Mouse (Mus musculus) heart, embryonic 11.5 days (tissue): ENCODE measurements at regions not wholly inside any gene's neighbourhood (a gene's known extent, or its start where the extent isn't known, plus 50 kb on each side); places are given as distances from the start of the nearest gene placed in this dataset.

Source experiments
- ATAC-seq: fragments of 200-750 bp; cut with Nextera tagmentation; replicated peaks from 2 replicates; pipeline ENCODE4 v1.8.0; 2017; ENCODE audit warnings: moderate library complexity; ENCODE audit not compliant: insufficient number of reproducible peaks, low FRiP score, low TSS enrichment
- H3K27ac ChIP-seq: fragments of 300-500 bp; sonication (generic); 2 replicates; pipeline ENCODE4 v1.5.1; 2014; ENCODE audit warnings: mild to moderate bottlenecking, low read depth, low read length
- H3K27me3 ChIP-seq: fragments of 300-500 bp; sonication (generic); 2 replicates; pipeline ENCODE4 v1.6.1; 2014; ENCODE audit warnings: mild to moderate bottlenecking, low read length, mixed read lengths; ENCODE audit not compliant: control insufficient read depth, insufficient read depth
- H3K36me3 ChIP-seq: fragments of 300-500 bp; sonication (generic); 2 replicates; pipeline ENCODE4 v1.6.1; 2014; ENCODE audit warnings: mild to moderate bottlenecking, low read length, moderate library complexity, mixed read lengths; ENCODE audit not compliant: control insufficient read depth, insufficient read depth
- H3K4me1 ChIP-seq: fragments of 300-500 bp; sonication (generic); 2 replicates; pipeline ENCODE4 v1.6.1; 2014; ENCODE audit warnings: low read length; ENCODE audit not compliant: control insufficient read depth, insufficient read depth
- H3K4me2 ChIP-seq: fragments of 300-500 bp; sonication (generic); 2 replicates; pipeline ENCODE4 v1.6.1; 2014; ENCODE audit warnings: mild to moderate bottlenecking, moderate library complexity
- H3K4me3 ChIP-seq: fragments of 300-500 bp; sonication (generic); 2 replicates; pipeline ENCODE4 v1.5.1; 2014; ENCODE audit warnings: low read depth, low read length
- H3K9ac ChIP-seq: fragments of 300-500 bp; sonication (generic); 2 replicates; pipeline ENCODE4 v1.6.1; 2014; ENCODE audit warnings: mild to moderate bottlenecking, low read depth, low read length, moderate library complexity
- H3K9me3 ChIP-seq: fragments of 300-500 bp; sonication (generic); replicated peaks from 2 replicates; pipeline ENCODE4 v1.6.1; 2016; ENCODE audit warnings: low read length; ENCODE audit not compliant: control insufficient read depth
- WGBS: fragments of 180-500 bp; shearing (Covaris S2); extraction: QIAGEN DNeasy Blood & Tissue Kit; methylation state at CpG from one replicate; pipeline ENCODE4 v1.1.7; 2014; ENCODE audit not compliant: insufficient replicate concordance; 5-methylcytosine and 5-hydroxymethylcytosine counted together

DNA sequence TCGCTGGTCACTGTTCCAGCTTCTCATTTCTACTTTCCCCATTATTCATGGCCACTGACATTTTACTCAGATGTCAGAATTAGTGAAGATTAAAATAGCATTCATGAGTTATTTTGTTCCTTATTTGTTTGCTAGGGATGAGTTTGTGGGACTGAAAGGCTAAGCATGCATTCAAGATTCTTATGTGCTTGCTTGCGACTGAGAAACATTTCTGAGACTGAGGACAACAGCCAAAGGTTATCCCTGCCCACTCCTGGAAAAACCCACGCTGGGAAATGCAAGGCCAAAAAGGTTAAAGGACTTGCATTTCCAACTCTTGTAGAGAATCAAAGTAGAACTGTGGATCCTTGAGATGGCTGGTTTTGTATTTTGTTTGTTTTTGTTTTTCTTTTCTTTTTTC, 192.0 kb upstream of the Gm5148 start:
- ATAC-seq, result no peak
- Histone ChIP-seq H3K4me1 (no peaks in the 10 kb centered on the region), H3K4me2 (no peak overlapping the region)

DNA sequence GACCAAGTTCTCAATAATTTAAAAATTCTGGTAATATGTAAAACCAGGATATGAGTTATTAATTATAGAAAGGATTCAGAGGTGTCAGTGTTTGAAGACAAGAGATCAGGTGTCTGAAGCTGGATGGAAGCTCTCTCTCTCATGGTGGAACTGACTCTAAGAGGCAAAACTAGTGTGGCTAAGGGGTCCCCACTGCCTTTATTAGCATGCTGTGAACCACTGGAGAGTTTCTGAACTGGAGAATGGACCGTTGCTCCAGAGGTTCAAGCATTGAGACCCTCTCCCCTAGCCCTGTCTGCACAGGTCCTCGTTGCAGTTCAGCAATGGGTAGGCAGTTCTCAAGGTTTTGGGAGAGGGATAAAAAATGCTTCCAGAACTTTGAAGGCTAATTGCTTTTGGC, 191.4 kb upstream of the Gm5148 start:
- Histone ChIP-seq H3K9me3 (no peaks in the 10 kb centered on the region), H3K36me3 (no peaks in the 10 kb centered on the region), H3K4me3 (no peak overlapping the region), H3K9ac (no peak overlapping the region), H3K27me3 (no peaks in the 10 kb centered on the region), H3K4me1 (no peaks in the 10 kb centered on the region), H3K27ac (no peak overlapping the region), H3K4me2 (no peak overlapping the region)
- 61% methylated on average over 2 of the region's 2 CpGs for WGBS
- ATAC-seq, result no peak

More for the DNA sequence above, 192.0 kb upstream of the Gm5148 start:
- Histone ChIP-seq H3K27ac (no peak overlapping the region), H3K4me3 (no peak overlapping the region), H3K36me3 (no peaks in the 10 kb centered on the region), H3K9me3 (no peaks in the 10 kb centered on the region), H3K9ac (no peak overlapping the region), H3K27me3 (no peaks in the 10 kb centered on the region)
- WGBS, result 68% methylated on average over 3 of the region's 3 CpGs

DNA sequence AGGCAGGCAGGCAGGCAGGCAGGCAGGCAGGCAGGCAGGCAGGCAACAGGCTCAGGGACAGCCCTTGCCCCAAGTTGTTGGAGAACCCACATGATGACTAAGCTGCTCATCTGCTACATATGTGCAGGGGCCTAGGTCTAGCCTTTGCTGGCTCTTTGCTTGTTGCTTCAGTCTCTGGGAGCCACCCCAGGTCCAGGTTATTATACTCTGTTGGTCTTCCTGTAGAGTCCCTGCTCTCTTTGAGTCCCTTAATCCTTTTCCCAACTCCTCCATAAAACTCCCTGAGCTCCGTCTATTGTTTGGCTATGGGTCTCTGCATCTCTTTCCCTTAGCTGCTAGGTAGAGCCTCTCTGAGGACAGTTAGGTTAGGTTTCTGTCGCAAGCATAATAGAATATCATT, 189.8 kb upstream of the Gm5148 start:
- no peak overlapping the region for H3K4me2 ChIP-seq
- H3K36me3 ChIP-seq, result no peaks in the 10 kb centered on the region
- no peak for ATAC-seq
- WGBS, result 88% methylated on average over 2 of the region's 2 CpGs
- H3K9ac ChIP-seq, result no peak overlapping the region
- no peak overlapping the region for H3K4me3 ChIP-seq
- H3K27me3 ChIP-seq, result no peaks in the 10 kb centered on the region
- H3K27ac ChIP-seq, result no peak overlapping the region
- no peaks in the 10 kb centered on the region for H3K4me1 ChIP-seq
- H3K9me3 ChIP-seq, result no peaks in the 10 kb centered on the region

DNA sequence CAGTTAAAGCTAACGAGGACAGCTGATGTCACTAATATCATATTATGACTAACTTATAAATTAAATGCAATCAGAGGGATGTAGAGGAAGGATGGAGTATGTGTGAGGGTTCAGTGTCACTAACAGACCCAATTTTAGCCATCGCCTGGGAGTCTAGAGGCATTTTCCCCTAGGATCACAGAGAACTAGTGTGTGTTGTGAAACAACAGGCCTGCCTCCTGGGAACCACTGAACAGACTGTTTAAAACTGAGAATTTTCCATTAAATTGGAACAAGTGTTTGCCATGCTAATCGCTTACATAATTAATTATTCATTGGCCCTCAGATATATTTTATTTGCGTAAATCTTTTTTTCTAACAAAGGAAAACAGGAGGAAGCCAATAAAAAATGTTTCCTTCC, 185.5 kb upstream of the Gm5148 start:
- Histone ChIP-seq H3K27ac (no peak overlapping the region), H3K36me3 (no peaks in the 10 kb centered on the region), H3K4me2 (no peak overlapping the region), H3K27me3 (no peaks in the 10 kb centered on the region), H3K4me1 (peaks cover 19% of the 10 kb centered on the region), H3K4me3 (no peak overlapping the region), H3K9me3 (no peaks in the 10 kb centered on the region), H3K9ac (no peak overlapping the region)
- no peak for ATAC-seq
- WGBS, result 88% methylated on average over 4 of the region's 4 CpGs

DNA sequence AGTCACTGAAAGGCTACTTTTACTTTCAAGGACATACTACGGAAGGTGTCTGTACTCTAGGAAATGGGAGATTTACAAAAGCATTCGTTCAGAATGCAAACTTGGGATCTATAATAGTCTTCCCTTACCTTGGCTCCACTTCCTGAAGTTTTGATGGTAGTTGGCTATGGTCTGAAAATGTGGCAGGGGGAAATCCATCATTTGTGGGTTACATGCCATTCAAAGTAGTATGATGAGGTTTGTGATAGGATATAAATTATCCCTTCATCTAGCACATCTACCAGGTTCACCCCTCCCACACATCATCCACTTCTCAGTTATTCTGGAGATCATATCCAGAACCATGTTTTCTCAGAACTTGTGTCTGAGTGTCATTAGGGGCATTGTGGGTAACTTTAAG, 184.7 kb upstream of the Gm5148 start:
- Histone ChIP-seq H3K4me2 (no peak overlapping the region), H3K36me3 (no peaks in the 10 kb centered on the region), H3K9ac (no peak overlapping the region), H3K9me3 (no peaks in the 10 kb centered on the region), H3K27ac (no peak overlapping the region), H3K4me3 (no peak overlapping the region), H3K27me3 (no peaks in the 10 kb centered on the region), H3K4me1 (peaks cover 19% of the 10 kb centered on the region)
- ATAC-seq, result no peak
- 84% methylated on average over 2 of the region's 2 CpGs for WGBS

DNA sequence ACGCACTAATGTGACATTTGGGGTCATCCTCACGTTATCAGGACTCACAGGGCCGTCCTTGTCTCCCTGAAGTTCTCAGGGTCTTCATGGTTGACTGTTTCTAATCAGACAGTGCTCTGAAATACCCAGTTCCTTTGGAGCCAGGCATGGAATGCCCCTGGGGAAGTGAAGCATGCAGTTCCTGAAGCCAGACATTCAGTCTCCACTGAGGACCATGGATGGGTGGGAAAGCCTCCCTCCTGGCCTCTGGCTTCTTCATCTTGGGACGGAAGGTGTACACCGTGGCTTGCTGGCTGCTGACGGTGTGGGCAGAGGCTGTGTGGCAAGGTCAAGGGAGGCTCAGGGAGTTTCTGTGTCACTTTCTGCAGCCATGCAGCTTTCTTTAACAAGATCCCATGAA, 184.2 kb upstream of the Gm5148 start:
- H3K4me1 ChIP-seq, result peaks cover 19% of the 10 kb centered on the region
- no peak overlapping the region for H3K4me3 ChIP-seq
- no peaks in the 10 kb centered on the region for H3K9me3 ChIP-seq
- 55% methylated on average over 6 of the region's 6 CpGs for WGBS
- H3K27ac ChIP-seq, result no peak overlapping the region
- no peak overlapping the region for H3K4me2 ChIP-seq
- H3K27me3 ChIP-seq, result no peaks in the 10 kb centered on the region
- ATAC-seq, result no peak
- H3K36me3 ChIP-seq, result no peaks in the 10 kb centered on the region
- no peak overlapping the region for H3K9ac ChIP-seq

DNA sequence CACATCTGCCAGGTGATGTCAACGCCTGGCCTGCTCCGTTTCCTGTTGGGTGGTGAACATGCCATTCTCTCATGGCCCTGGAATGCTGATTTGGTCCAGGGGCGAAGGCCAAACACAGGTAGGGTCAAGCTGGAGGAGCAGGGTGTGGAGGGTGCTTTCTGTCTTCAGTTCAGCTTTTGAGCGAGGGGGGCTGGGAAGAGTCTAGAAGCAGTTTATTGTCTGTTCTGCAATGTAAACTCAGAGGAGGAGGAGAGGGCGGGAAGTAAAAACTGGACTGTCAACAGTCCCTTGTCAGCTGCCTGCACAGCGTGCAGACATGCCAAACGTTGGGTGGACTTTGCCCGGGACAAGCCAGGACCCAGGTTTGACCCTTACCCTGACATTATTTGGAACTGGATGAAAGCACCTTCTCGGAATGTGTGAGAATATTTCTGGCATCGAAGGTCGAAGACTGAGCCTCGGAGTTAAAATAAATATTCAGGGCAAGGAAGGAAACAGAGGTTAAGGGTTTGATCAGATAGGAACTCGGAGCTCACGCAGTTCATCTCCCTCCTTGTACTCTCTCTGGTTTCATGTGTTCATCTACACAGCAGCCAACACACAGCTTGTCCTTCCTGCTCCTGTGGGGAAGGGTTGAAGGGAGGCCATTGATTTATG, 183.3 kb upstream of the Gm5148 start:
- H3K36me3 ChIP-seq, result no peaks in the 10 kb centered on the region
- no peak overlapping the region for H3K9ac ChIP-seq
- no peak overlapping the region for H3K27ac ChIP-seq
- peaks cover 19% of the 10 kb centered on the region for H3K4me1 ChIP-seq
- WGBS, result 16% methylated on average over 14 of the region's 14 CpGs
- H3K4me3 ChIP-seq, result no peak overlapping the region
- H3K27me3 ChIP-seq, result no peaks in the 10 kb centered on the region
- H3K4me2 ChIP-seq, result peak overlapping the region; percentile 12; the same call in 1 of the 2 replicates
- ATAC-seq, result no peak
- no peaks in the 10 kb centered on the region for H3K9me3 ChIP-seq

DNA sequence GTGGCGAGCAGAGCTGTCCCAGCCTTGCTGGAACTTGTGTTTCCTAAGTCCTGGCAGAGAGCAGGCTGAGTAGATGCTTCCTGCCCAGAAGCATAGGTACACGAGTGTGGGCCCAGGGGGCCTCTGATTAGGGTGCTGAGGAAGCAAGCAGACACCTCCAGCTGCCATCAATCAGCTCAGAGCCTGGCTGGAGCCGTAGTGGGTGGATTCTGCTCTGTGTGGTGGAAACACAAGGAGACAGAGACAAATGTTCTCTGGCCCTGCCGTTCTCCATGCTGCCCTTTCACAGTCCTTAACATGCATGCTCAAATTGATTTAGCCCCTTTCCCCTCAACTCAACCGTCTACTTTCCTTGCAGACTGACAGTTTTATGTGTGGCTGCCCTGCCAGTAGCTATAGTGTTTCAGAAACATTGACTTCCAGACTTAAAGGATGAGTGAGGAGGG, 182.5 kb upstream of the Gm5148 start:
- no peaks in the 10 kb centered on the region for H3K9me3 ChIP-seq
- no peaks in the 10 kb centered on the region for H3K36me3 ChIP-seq
- peaks cover 19% of the 10 kb centered on the region for H3K4me1 ChIP-seq
- no peaks in the 10 kb centered on the region for H3K27me3 ChIP-seq
- no peak overlapping the region for H3K4me3 ChIP-seq
- no peak for ATAC-seq
- no peak overlapping the region for H3K9ac ChIP-seq
- WGBS, result 23% methylated on average over 5 of the region's 5 CpGs
- no peak overlapping the region for H3K27ac ChIP-seq
- no peak overlapping the region for H3K4me2 ChIP-seq

DNA sequence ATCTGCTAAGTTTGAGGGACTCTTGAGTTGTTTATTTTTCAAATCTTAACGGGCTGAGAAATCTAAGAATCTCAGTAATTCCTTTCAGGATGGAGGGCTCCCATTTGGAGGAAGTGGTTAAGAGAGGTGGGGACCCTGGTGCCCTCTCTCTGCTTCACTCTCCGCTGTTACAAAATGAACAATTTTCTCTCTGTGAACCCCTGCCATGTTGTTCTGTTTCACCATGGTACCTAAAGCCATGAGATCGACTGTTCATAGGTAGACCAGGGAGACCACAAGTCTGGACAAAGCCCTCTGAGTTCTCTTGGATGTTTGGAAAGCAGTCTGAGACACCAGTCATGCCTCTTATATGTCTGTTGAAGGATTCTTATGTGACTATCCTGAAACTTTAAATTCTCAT, 179.9 kb upstream of the Gm5148 start:
- WGBS, result 53% methylated on average over 3 of the region's 3 CpGs
- no peaks in the 10 kb centered on the region for H3K27me3 ChIP-seq

More for the DNA sequence above, 179.9 kb upstream of the Gm5148 start:
- Histone ChIP-seq H3K36me3 (no peaks in the 10 kb centered on the region), H3K4me2 (no peak overlapping the region), H3K4me3 (no peak overlapping the region), H3K4me1 (peaks cover 19% of the 10 kb centered on the region), H3K27ac (no peak overlapping the region), H3K9ac (no peak overlapping the region), H3K9me3 (no peaks in the 10 kb centered on the region)
- ATAC-seq, result no peak
